ENCODE assay signal across 9 mouse cellular contexts in the genomic region with DNA sequence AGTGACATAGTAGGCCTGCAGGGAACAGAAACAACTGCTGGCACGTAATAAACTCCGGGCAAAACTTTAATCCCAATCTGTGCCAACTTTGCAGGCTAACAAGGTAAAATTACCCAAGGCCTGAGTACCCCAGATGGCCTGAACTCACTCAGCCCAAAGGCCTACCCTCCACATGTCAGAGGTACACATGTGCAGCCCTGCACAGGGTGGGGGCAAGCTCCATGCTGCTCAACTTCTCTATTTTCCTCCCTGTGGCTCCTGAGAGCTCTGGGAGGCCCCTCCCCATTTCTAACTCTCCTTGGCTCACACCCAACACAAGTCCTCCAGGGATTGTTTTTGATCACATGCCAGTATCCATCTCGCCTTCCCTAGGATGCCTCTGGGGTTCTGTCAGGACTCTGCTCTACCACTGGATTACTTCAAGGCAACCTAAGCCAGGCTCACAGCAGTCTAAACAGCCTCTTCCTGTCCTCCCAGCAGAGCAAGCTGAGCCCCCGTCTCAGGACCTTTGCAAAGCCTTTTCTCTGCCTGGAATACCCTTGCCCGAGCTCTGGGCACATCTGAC. TPM values are rescaled to one million over a fixed set of nuclear protein-coding genes. Genes with fewer than 3 reads are reported as not detected.
DNase-seq lines count a peak whose midpoint lies in the region; ATAC-seq and TF ChIP-seq lines count a peak whose summit lies in the region.
"Had no signal": no experiment of that assay in that cellular context is flagged by ENCODE, and none has a peak within 500 bp of the region (broad histone marks: within the 10 kb centered on the region; RNA-seq: fewer than 3 reads in every experiment).

No protein-coding gene starts in this region.

- TF ChIP-seq POLR2A in cerebellum, adult 2 months (IDR thresholded peaks at IDR 0.05; ENCODE audit: borderline replicate concordance, insufficient read depth, low read length) = no peak

- no peaks in the 10 kb centered on the region for H3K36me3 ChIP-seq in liver, postnatal 0 days (replicated peaks; ENCODE audit: insufficient read depth, low read length)
- peaks cover 7% of the 10 kb centered on the region; the same call in 1 of the 2 replicates for H3K36me3 ChIP-seq in embryonic facial prominence, embryonic 12.5 days
- no peaks in the 10 kb centered on the region for H3K36me3 ChIP-seq in neural tube, embryonic 12.5 days

- TF ChIP-seq CTCF in liver, postnatal 0 days (IDR thresholded peaks at IDR 0.05; ENCODE audit: low read depth) = no peak
- no peak for TF ChIP-seq CTCF in cerebellum, adult 2 months (IDR thresholded peaks at IDR 0.05; ENCODE audit: borderline replicate concordance, insufficient read depth, low read depth, low read length)

- H3K4me2 ChIP-seq in liver, postnatal 0 days (ENCODE audit: low read depth, low read length) = no peak overlapping the region
- H3K4me2 ChIP-seq in embryonic facial prominence, embryonic 12.5 days (replicated peaks) = peak overlapping the region; percentile 18
- peak overlapping the region; percentile 37 for H3K4me2 ChIP-seq in neural tube, embryonic 12.5 days (replicated peaks)

- 54% methylated on average over 5 of the region's 5 CpGs for WGBS in liver, postnatal 0 days (ENCODE audit: insufficient replicate concordance)
- WGBS in embryonic facial prominence, embryonic 12.5 days = 39% methylated on average over 5 of the region's 5 CpGs
- 57% methylated on average over 5 of the region's 5 CpGs for WGBS in neural tube, embryonic 12.5 days
- 52% methylated on average over 5 of the region's 5 CpGs for WGBS in cerebellum, adult 2 months

- no peak for TF ChIP-seq EP300 in liver, postnatal 0 days (IDR thresholded peaks at IDR 0.05; ENCODE audit: low read depth)

- no peaks in the 10 kb centered on the region for H3K9me3 ChIP-seq in liver, postnatal 0 days (ENCODE audit: low read length)
- H3K9me3 ChIP-seq in embryonic facial prominence, embryonic 12.5 days = no peaks in the 10 kb centered on the region
- H3K9me3 ChIP-seq in neural tube, embryonic 12.5 days = no peaks in the 10 kb centered on the region

- H3K9ac ChIP-seq in liver, postnatal 0 days (replicated peaks) = no peak overlapping the region
- no peak overlapping the region for H3K9ac ChIP-seq in embryonic facial prominence, embryonic 12.5 days
- H3K9ac ChIP-seq in neural tube, embryonic 12.5 days = peak overlapping the region; percentile 3; the same call in 1 of the 2 replicates

- H3K27ac ChIP-seq in liver, postnatal 0 days (ENCODE audit: low read depth) = no peak overlapping the region
- peak overlapping the region; percentile 91 for H3K27ac ChIP-seq in embryonic facial prominence, embryonic 12.5 days
- peak overlapping the region; percentile 67; the same call in 1 of the 2 replicates for H3K27ac ChIP-seq in neural tube, embryonic 12.5 days
- H3K27ac ChIP-seq in cerebellum, adult 2 months (ENCODE audit: insufficient read depth, low read length) = no peak overlapping the region

- H3K4me3 ChIP-seq in liver, postnatal 0 days (ENCODE audit: low read depth, low read length) = no peak overlapping the region
- peak overlapping the region; percentile 9 for H3K4me3 ChIP-seq in embryonic facial prominence, embryonic 12.5 days
- H3K4me3 ChIP-seq in neural tube, embryonic 12.5 days = no peak overlapping the region
- no peak overlapping the region for H3K4me3 ChIP-seq in cerebellum, adult 2 months (replicated peaks; ENCODE audit: insufficient read depth, low read depth, low read length)

- peak; percentile 17 for DNase-seq in liver
- DNase-seq in liver, postnatal 0 days = no peak
- DNase-seq in embryo, embryonic 9.5 days (ENCODE audit: extremely low spot score) = no peak
- DNase-seq in cerebellum, adult 2 months = no peak
- DNase-seq: layer of hippocampus, adult 9-11 months; thymus, postnatal 14 days had no signal

- no peaks in the 10 kb centered on the region for H3K4me1 ChIP-seq in liver, postnatal 0 days (ENCODE audit: insufficient read depth)
- peaks cover 82% of the 10 kb centered on the region for H3K4me1 ChIP-seq in embryonic facial prominence, embryonic 12.5 days
- peaks cover 95% of the 10 kb centered on the region for H3K4me1 ChIP-seq in neural tube, embryonic 12.5 days
- H3K4me1 ChIP-seq in cerebellum, adult 2 months (ENCODE audit: control insufficient read depth, insufficient read depth, low read length) = peaks cover 18% of the 10 kb centered on the region

- ATAC-seq in liver, postnatal 0 days = no peak
- peak; percentile 75 for ATAC-seq in embryonic facial prominence, embryonic 12.5 days (ENCODE audit: insufficient number of reproducible peaks, insufficient read depth, low FRiP score, low TSS enrichment)
- ATAC-seq in hematopoietic stem cell, adult 5-6 weeks (replicated peaks in 1 of 2; ENCODE audit: insufficient read depth in 1 of 2, low FRiP score in 2 of 2, low TSS enrichment in 1 of 2, low read depth in 1 of 2, poor library complexity in 2 of 2, severe bottlenecking in 2 of 2) = peak; percentile 53 to 58; a peak in 3 of 4 replicates
- peak; percentile 46; the same call in 1 of the 2 replicates for ATAC-seq in neural tube, embryonic 12.5 days (ENCODE audit: low FRiP score, low read depth)

- no peaks in the 10 kb centered on the region for H3K27me3 ChIP-seq in liver, postnatal 0 days (ENCODE audit: insufficient read depth, low read length)
- H3K27me3 ChIP-seq in embryonic facial prominence, embryonic 12.5 days = no peaks in the 10 kb centered on the region
- peaks cover 20% of the 10 kb centered on the region for H3K27me3 ChIP-seq in neural tube, embryonic 12.5 days (replicated peaks)
- no peaks in the 10 kb centered on the region; the same call in 1 of the 2 replicates for H3K27me3 ChIP-seq in cerebellum, adult 2 months (ENCODE audit: control insufficient read depth, insufficient read depth, low read length)

RNA-seq across cellular contexts. Expression of a gene that starts 50.2 kb away (rescaled TPM):
- polyA plus RNA-seq in liver, postnatal 0 days (2015; fragmentation: Nextera tagmentation; extraction: Ambion mirVana) = 1.6 and 1.8 TPM in 2 replicates
- polyA plus RNA-seq in embryonic facial prominence, embryonic 12.5 days (2016; fragmentation: Nextera tagmentation; extraction: Ambion mirVana) = 13.9 and 15.1 TPM in 2 replicates
- 113 and 129 TPM in 2 replicates for total RNA-seq in hematopoietic stem cell, adult 5-6 weeks (2017)
- polyA plus RNA-seq in neural tube, embryonic 12.5 days (2016; fragmentation: Nextera tagmentation; extraction: Ambion mirVana) = 9.8 and 11.8 TPM in 2 replicates
- 25.0 and 25.8 TPM in 2 replicates for polyA plus RNA-seq in cerebellum, adult 2 months (2012; rRNA removed)

Comparison
In these comparisons a context has a peak if more than half of its experiments do, and no peak if none do; other contexts are left out.
1. H3K27ac ChIP-seq: peak in embryonic facial prominence, embryonic 12.5 days (single experiment) and neural tube, embryonic 12.5 days (single experiment); none in liver, postnatal 0 days (single experiment) and cerebellum, adult 2 months (single experiment).